Mouse (Mus musculus) heart, embryonic 15.5 days (tissue): ENCODE measurements around the gene Hmcn1. TPM values are rescaled to one million over a fixed set of nuclear protein-coding genes. Genes with fewer than 3 reads are reported as not detected.

Source experiments
- ATAC-seq: fragments of 200-750 bp; cut with Nextera tagmentation; replicated peaks from 2 replicates; pipeline ENCODE4 v1.8.0; 2017; ENCODE audit warnings: low read depth, moderate TSS enrichment; ENCODE audit not compliant: insufficient number of reproducible peaks, insufficient read depth, low FRiP score
- H3K27ac ChIP-seq: fragments of 300-500 bp; sonication (generic); 2 replicates; pipeline ENCODE4 v1.5.1; 2015; ENCODE audit warnings: mild to moderate bottlenecking, inconsistent platforms
- H3K27me3 ChIP-seq: fragments of 300-500 bp; sonication (generic); 2 replicates; pipeline ENCODE4 v1.6.1; 2015; ENCODE audit warnings: inconsistent platforms
- H3K36me3 ChIP-seq: fragments of 300-500 bp; sonication (generic); 2 replicates; pipeline ENCODE4 v1.6.1; 2015; ENCODE audit warnings: mild to moderate bottlenecking, inconsistent platforms
- H3K4me1 ChIP-seq: fragments of 300-500 bp; sonication (generic); replicated peaks from 2 replicates; pipeline ENCODE4 v1.6.1; 2015; ENCODE audit warnings: inconsistent platforms
- H3K4me2 ChIP-seq: fragments of 300-500 bp; sonication (generic); 2 replicates; pipeline ENCODE4 v1.6.1; 2015; ENCODE audit warnings: inconsistent platforms, mild to moderate bottlenecking, moderate library complexity
- H3K4me3 ChIP-seq: fragments of 300-500 bp; sonication (generic); 2 replicates; pipeline ENCODE4 v1.5.1; 2015; ENCODE audit warnings: mild to moderate bottlenecking, inconsistent platforms
- H3K9ac ChIP-seq: fragments of 300-500 bp; sonication (generic); 2 replicates; pipeline ENCODE4 v1.6.1; 2015; ENCODE audit warnings: mild to moderate bottlenecking, inconsistent platforms
- H3K9me3 ChIP-seq: fragments of 300-500 bp; sonication (generic); replicated peaks from 2 replicates; pipeline ENCODE4 v1.6.1; 2016; ENCODE audit warnings: inconsistent platforms
- WGBS: fragments of 180-500 bp; shearing (Covaris S2); methylation state at CpG from one replicate; pipeline ENCODE4 v1.1.7; 2015; ENCODE audit warnings: mixed read lengths; 5-methylcytosine and 5-hydroxymethylcytosine counted together
- polyA plus RNA-seq: library from polyadenylated mRNA; unstranded; fragments of >200 nt; fragmentation: Nextera tagmentation; extraction: Ambion mirVana; gene quantifications from 2 replicates; pipeline ENCODE4 v1.2.1, GENCODE M21; 2015

Gene Hmcn1
- polyA plus RNA-seq, 1 experiment from 2014 or later: 21.0 TPM

GRCm38 (mm10) chr1:150570562-150571156, 422.6 kb downstream of the Hmcn1 start:
- Histone ChIP-seq H3K4me1 (no peaks in the 10 kb centered on the region), H3K4me3 (no peak overlapping the region), H3K27me3 (no peaks in the 10 kb centered on the region), H3K9me3 (no peaks in the 10 kb centered on the region), H3K27ac (no peak overlapping the region), H3K4me2 (no peak overlapping the region), H3K36me3 (peaks cover 11% of the 10 kb centered on the region; the same call in 1 of the 2 replicates), H3K9ac (no peak overlapping the region)
- no peak for ATAC-seq
- 69% methylated on average over 4 of the region's 4 CpGs for WGBS

- Histone ChIP-seq H3K4me3 (no peak overlapping the region), H3K9me3 (no peaks in the 10 kb centered on the region), H3K36me3 (peaks cover 13% of the 10 kb centered on the region; the same call in 1 of the 2 replicates), H3K27me3 (no peaks in the 10 kb centered on the region), H3K4me2 (no peak overlapping the region), H3K27ac (no peak overlapping the region), H3K9ac (no peak overlapping the region), H3K4me1 (no peaks in the 10 kb centered on the region)
- 92% methylated on average over 5 of the region's 5 CpGs for WGBS
- ATAC-seq: no peak
Measured at GRCm38 (mm10) chr1:150569820-150570543, 423.3 kb downstream of the Hmcn1 start.

GRCm38 (mm10) chr1:150566287-150566686, 426.9 kb downstream of the Hmcn1 start:
- 74% methylated on average over 4 of the region's 4 CpGs for WGBS
- Histone ChIP-seq H3K9ac (no peak overlapping the region), H3K36me3 (peaks cover 29% of the 10 kb centered on the region)

GRCm38 (mm10) chr1:150556621-150557020, 436.6 kb downstream of the Hmcn1 start:
- H3K27ac ChIP-seq: no peak overlapping the region
- no peaks in the 10 kb centered on the region for H3K27me3 ChIP-seq
- H3K36me3 ChIP-seq: peaks cover 4% of the 10 kb centered on the region; the same call in 1 of the 2 replicates
- ATAC-seq: no peak
- no peak overlapping the region for H3K4me3 ChIP-seq
- no peaks in the 10 kb centered on the region for H3K9me3 ChIP-seq
- no peaks in the 10 kb centered on the region for H3K4me1 ChIP-seq
- H3K9ac ChIP-seq: no peak overlapping the region
- WGBS: 76% methylated on average over 3 of the region's 3 CpGs
- no peak overlapping the region for H3K4me2 ChIP-seq

More at GRCm38 (mm10) chr1:150566287-150566686, 426.9 kb downstream of the Hmcn1 start:
- H3K27ac ChIP-seq: no peak overlapping the region
- H3K4me3 ChIP-seq: no peak overlapping the region
- H3K4me1 ChIP-seq: no peaks in the 10 kb centered on the region
- H3K4me2 ChIP-seq: no peak overlapping the region
- no peaks in the 10 kb centered on the region for H3K9me3 ChIP-seq
- no peak for ATAC-seq
- no peaks in the 10 kb centered on the region for H3K27me3 ChIP-seq

GRCm38 (mm10) chr1:150551390-150551789, 441.8 kb downstream of the Hmcn1 start:
- 0 out of 2 replicates have a peak, but pooled peaks cover 3% of the 10 kb centered on the region for H3K9me3 ChIP-seq
- no peak overlapping the region for H3K27ac ChIP-seq
- no peaks in the 10 kb centered on the region for H3K36me3 ChIP-seq
- no peak overlapping the region for H3K4me2 ChIP-seq
- H3K4me1 ChIP-seq: no peaks in the 10 kb centered on the region
- ATAC-seq: no peak
- 79% methylated on average over 1 of the region's 1 CpGs for WGBS
- no peak overlapping the region for H3K4me3 ChIP-seq
- no peaks in the 10 kb centered on the region for H3K27me3 ChIP-seq
- no peak overlapping the region for H3K9ac ChIP-seq

- H3K4me1 ChIP-seq: no peaks in the 10 kb centered on the region
- 87% methylated on average over 3 of the region's 3 CpGs for WGBS
- H3K27ac ChIP-seq: no peak overlapping the region
- no peak for ATAC-seq
- no peaks in the 10 kb centered on the region for H3K27me3 ChIP-seq
- 0 out of 2 replicates have a peak, but pooled peaks cover 3% of the 10 kb centered on the region for H3K9me3 ChIP-seq
- H3K36me3 ChIP-seq: no peaks in the 10 kb centered on the region
- no peak overlapping the region for H3K9ac ChIP-seq
- no peak overlapping the region for H3K4me3 ChIP-seq
- H3K4me2 ChIP-seq: no peak overlapping the region
Measured at GRCm38 (mm10) chr1:150546463-150546862, 446.8 kb downstream of the Hmcn1 start.

GRCm38 (mm10) chr1:150540267-150540666, 453.0 kb downstream of the Hmcn1 start:
- H3K27me3 ChIP-seq: no peaks in the 10 kb centered on the region
- WGBS: 9% methylated on average over 5 of the region's 5 CpGs
- H3K36me3 ChIP-seq: no peaks in the 10 kb centered on the region
- H3K27ac ChIP-seq: no peak overlapping the region
- no peak overlapping the region for H3K4me2 ChIP-seq
- H3K9me3 ChIP-seq: no peaks in the 10 kb centered on the region
- H3K9ac ChIP-seq: no peak overlapping the region
- ATAC-seq: peak; percentile 74; the same call in 1 of the 2 replicates
- H3K4me3 ChIP-seq: no peak overlapping the region
- peaks cover 15% of the 10 kb centered on the region for H3K4me1 ChIP-seq

GRCm38 (mm10) chr1:150537410-150538128, 455.7 kb downstream of the Hmcn1 start:
- Histone ChIP-seq H3K9ac (no peak overlapping the region), H3K27ac (no peak overlapping the region), H3K4me1 (peaks cover 15% of the 10 kb centered on the region), H3K4me2 (no peak overlapping the region), H3K36me3 (no peaks in the 10 kb centered on the region), H3K9me3 (no peaks in the 10 kb centered on the region), H3K4me3 (no peak overlapping the region), H3K27me3 (no peaks in the 10 kb centered on the region)
- no peak for ATAC-seq
- WGBS: 66% methylated on average over 6 of the region's 6 CpGs

- Histone ChIP-seq H3K36me3 (no peaks in the 10 kb centered on the region), H3K4me2 (peak overlapping the region; percentile 41), H3K9me3 (no peaks in the 10 kb centered on the region), H3K27ac (peak overlapping the region; percentile 63), H3K4me3 (no peak overlapping the region), H3K27me3 (no peaks in the 10 kb centered on the region), H3K4me1 (peaks cover 15% of the 10 kb centered on the region), H3K9ac (no peak overlapping the region)
- ATAC-seq: no peak
- WGBS: 37% methylated on average over 16 of the region's 16 CpGs
Measured at GRCm38 (mm10) chr1:150535770-150536534, 457.3 kb downstream of the Hmcn1 start.

GRCm38 (mm10) chr1:150534587-150534986, 458.6 kb downstream of the Hmcn1 start:
- H3K9ac ChIP-seq: no peak overlapping the region
- WGBS: 82% methylated on average over 8 of the region's 8 CpGs
- H3K4me1 ChIP-seq: peaks cover 15% of the 10 kb centered on the region
- no peak overlapping the region for H3K4me2 ChIP-seq
- no peak for ATAC-seq
- no peak overlapping the region for H3K27ac ChIP-seq
- H3K27me3 ChIP-seq: no peaks in the 10 kb centered on the region
- H3K4me3 ChIP-seq: no peak overlapping the region
- H3K9me3 ChIP-seq: no peaks in the 10 kb centered on the region
- H3K36me3 ChIP-seq: no peaks in the 10 kb centered on the region

GRCm38 (mm10) chr1:150513041-150513440, 480.2 kb downstream of the Hmcn1 start:
- Histone ChIP-seq H3K27me3 (no peaks in the 10 kb centered on the region), H3K4me1 (peaks cover 3% of the 10 kb centered on the region; the same call in 1 of the 2 replicates), H3K27ac (no peak overlapping the region), H3K9me3 (no peaks in the 10 kb centered on the region), H3K36me3 (no peaks in the 10 kb centered on the region), H3K4me3 (no peak overlapping the region), H3K9ac (no peak overlapping the region), H3K4me2 (no peak overlapping the region)
- 84% methylated on average over 2 of the region's 2 CpGs for WGBS
- ATAC-seq: no peak
